Mouse (Mus musculus) MEL (cell line): ENCODE measurements around the gene Rnf220. TPM values are rescaled to one million over a fixed set of nuclear protein-coding genes. Genes with fewer than 3 reads are reported as not detected.

Source experiments
- DNase-seq: peaks from one replicate; pipeline ENCODE4 v3.0.0; 2011; ENCODE audit warnings: low read depth, low spot score
- H3K27ac ChIP-seq: 2 replicates; pipeline ENCODE4 v1.5.1; 2012; ENCODE audit warnings: low read depth, mild to moderate bottlenecking, control low read depth, low read length, moderate library complexity; ENCODE audit not compliant: control insufficient read depth
- H3K27me3 ChIP-seq, 2 experiments: fragments of 150-350 bp in 1 of 2; sonication (generic) in 1 of 2; 2 replicates each; pipeline ENCODE4 v1.6.1; 2012; ENCODE audit warnings: low read length in 2 of 2, mild to moderate bottlenecking in 2 of 2, improper control_type of control experiment in 1 of 2, moderate library complexity in 1 of 2; ENCODE audit not compliant: insufficient read depth in 2 of 2, control insufficient read depth in 1 of 2
- H3K36me3 ChIP-seq, 2 experiments: 2 replicates each; pipeline ENCODE4 v1.6.1; 2012 to 2014; ENCODE audit warnings: low read length in 2 of 2, improper control_type of control experiment in 1 of 2, inconsistent platforms in 1 of 2, mild to moderate bottlenecking in 1 of 2; ENCODE audit not compliant: insufficient read depth in 2 of 2, control insufficient read depth in 1 of 2
- H3K4me1 ChIP-seq, 2 experiments: fragments of 150-350 bp in 1 of 2; sonication (generic) in 1 of 2; 2 replicates each; pipeline ENCODE4 v1.6.1; 2012; ENCODE audit warnings: low read length in 2 of 2, improper control_type of control experiment in 1 of 2, mild to moderate bottlenecking in 1 of 2; ENCODE audit not compliant: insufficient read depth in 2 of 2, control insufficient read depth in 1 of 2
- H3K4me3 ChIP-seq, 2 experiments: fragments of 150-350 bp in 1 of 2; sonication (generic) in 1 of 2; 2 replicates each; pipeline ENCODE4 v1.5.1; 2012; ENCODE audit warnings: low read depth in 2 of 2, low read length in 2 of 2, mild to moderate bottlenecking in 2 of 2, moderate library complexity in 2 of 2, control low read depth in 1 of 2, improper control_type of control experiment in 1 of 2; ENCODE audit not compliant: control insufficient read depth in 1 of 2, insufficient read depth in 1 of 2
- H3K79me2 ChIP-seq: 2 replicates; pipeline ENCODE4 v1.6.1; 2012; ENCODE audit warnings: mild to moderate bottlenecking, low read length, moderate library complexity; ENCODE audit not compliant: control insufficient read depth, poor library complexity, insufficient read depth
- H3K9ac ChIP-seq: 2 replicates; pipeline ENCODE4 v1.6.1; 2012; ENCODE audit warnings: low read depth, mild to moderate bottlenecking, control low read depth, low read length, moderate library complexity; ENCODE audit not compliant: control insufficient read depth, poor library complexity, severe bottlenecking
- H3K9me3 ChIP-seq: fragments of 150-350 bp; sonication (generic); replicated peaks from 2 replicates; pipeline ENCODE4 v1.6.1; 2012; ENCODE audit warnings: mild to moderate bottlenecking, low read length, improper control_type of control experiment, moderate library complexity; ENCODE audit not compliant: insufficient read depth
- CHD1 ChIP-seq: IDR thresholded peaks from 2 replicates; pipeline ENCODE4 v1.6.1; 2012; ENCODE audit warnings: low read depth, mild to moderate bottlenecking, inconsistent platforms, low read length, improper control_type of control experiment
- CHD2 ChIP-seq: IDR thresholded peaks from 2 replicates; pipeline ENCODE4 v1.6.1; 2011; ENCODE audit warnings: low read length, improper control_type of control experiment
- CTCF ChIP-seq, 3 experiments: IDR thresholded peaks in 2 of 3; conservative IDR thresholded peaks in 1 of 3; 2 replicates each; pipeline ENCODE4 v1.5.1; 2011 to 2012; ENCODE audit warnings: low read length in 3 of 3, low read depth in 2 of 3, mild to moderate bottlenecking in 2 of 3, improper control_type of control experiment in 1 of 3, inconsistent platforms in 1 of 3, mixed read lengths in 1 of 3, moderate library complexity in 1 of 3; ENCODE audit not compliant: control insufficient read depth in 1 of 3, insufficient read depth in 1 of 3, poor library complexity in 1 of 3, severe bottlenecking in 1 of 3
- E2F4 ChIP-seq: IDR thresholded peaks from 2 replicates; pipeline ENCODE4 v1.6.1; 2011; ENCODE audit warnings: low read depth, low read length, improper control_type of control experiment, borderline replicate concordance
- ELF1 ChIP-seq: IDR thresholded peaks from 2 replicates; pipeline ENCODE4 v1.6.1; 2014; ENCODE audit warnings: low read depth, mild to moderate bottlenecking, inconsistent platforms, low read length, improper control_type of control experiment, moderate library complexity
- ETS1 ChIP-seq: IDR thresholded peaks from 2 replicates; pipeline ENCODE4 v1.6.1; 2012; ENCODE audit warnings: low read depth, mild to moderate bottlenecking, inconsistent platforms, low read length, improper control_type of control experiment, moderate library complexity
- GATA1 ChIP-seq: IDR thresholded peaks from 2 replicates; pipeline ENCODE4 v1.6.1; 2011; ENCODE audit warnings: low read depth, low read length, improper control_type of control experiment
- HCFC1 ChIP-seq: IDR thresholded peaks from 2 replicates; pipeline ENCODE4 v1.6.1; 2012; ENCODE audit warnings: low read depth, mild to moderate bottlenecking, inconsistent platforms, low read length, improper control_type of control experiment, moderate library complexity
- JUND ChIP-seq: IDR thresholded peaks from 2 replicates; pipeline ENCODE4 v1.6.1; 2011; ENCODE audit warnings: low read depth, mild to moderate bottlenecking, improper control_type of control experiment, low read length
- KAT2A ChIP-seq: conservative IDR thresholded peaks from 2 replicates; pipeline ENCODE4 v1.6.1; 2012; ENCODE audit warnings: low read depth, low read length, improper control_type of control experiment, inconsistent platforms
- MAX ChIP-seq: IDR thresholded peaks from 2 replicates; pipeline ENCODE4 v1.6.1; 2011; ENCODE audit warnings: low read length, improper control_type of control experiment
- MEF2A ChIP-seq: IDR thresholded peaks from 2 replicates; pipeline ENCODE4 v1.6.1; 2014; ENCODE audit warnings: low read depth, mild to moderate bottlenecking, inconsistent platforms, low read length, improper control_type of control experiment; ENCODE audit not compliant: poor library complexity, insufficient replicate concordance, severe bottlenecking; ENCODE audit errors: extremely low read depth
- MXI1 ChIP-seq: IDR thresholded peaks from 2 replicates; pipeline ENCODE4 v1.6.1; 2011; ENCODE audit warnings: mild to moderate bottlenecking, low read depth, low read length, improper control_type of control experiment
- MYB ChIP-seq: IDR thresholded peaks from 2 replicates; pipeline ENCODE4 v1.6.1; 2011; ENCODE audit warnings: mild to moderate bottlenecking, low read depth, low read length, improper control_type of control experiment
- NELFE ChIP-seq: IDR thresholded peaks from 2 replicates; pipeline ENCODE4 v1.6.1; 2011; ENCODE audit warnings: low read depth, low read length, improper control_type of control experiment
- NRF1 ChIP-seq: IDR thresholded peaks from 2 replicates; pipeline ENCODE4 v1.6.1; 2014; ENCODE audit warnings: low read depth, mild to moderate bottlenecking, inconsistent platforms, low read length, improper control_type of control experiment, moderate library complexity; ENCODE audit not compliant: poor library complexity, insufficient read depth, severe bottlenecking
- POLR2A ChIP-seq, 2 experiments: IDR thresholded peaks; 2 replicates each; pipeline ENCODE4 v1.6.1; 2011 to 2012; ENCODE audit warnings: low read length in 2 of 2, mild to moderate bottlenecking in 2 of 2, control low read depth in 1 of 2, improper control_type of control experiment in 1 of 2, low read depth in 1 of 2, moderate library complexity in 1 of 2; ENCODE audit not compliant: control insufficient read depth in 1 of 2, insufficient read depth in 1 of 2, poor library complexity in 1 of 2
- RAD21 ChIP-seq: IDR thresholded peaks from 2 replicates; pipeline ENCODE4 v1.6.1; 2011; ENCODE audit warnings: mild to moderate bottlenecking, low read depth, low read length, improper control_type of control experiment
- RCOR1 ChIP-seq: IDR thresholded peaks from 2 replicates; pipeline ENCODE4 v1.6.1; 2012; ENCODE audit warnings: low read depth, mild to moderate bottlenecking, inconsistent platforms, low read length, improper control_type of control experiment
- SIN3A ChIP-seq: IDR thresholded peaks from 2 replicates; pipeline ENCODE4 v1.6.1; 2012; ENCODE audit warnings: low read length, improper control_type of control experiment, inconsistent platforms
- SMC3 ChIP-seq: IDR thresholded peaks from 2 replicates; pipeline ENCODE4 v1.6.1; 2011; ENCODE audit warnings: low read depth, low read length, improper control_type of control experiment
- TAL1 ChIP-seq: IDR thresholded peaks from 2 replicates; pipeline ENCODE4 v1.6.1; 2012; ENCODE audit warnings: mild to moderate bottlenecking, inconsistent platforms, low read length, moderate library complexity, mixed read lengths
- TBP ChIP-seq: IDR thresholded peaks from 2 replicates; pipeline ENCODE4 v1.8.0; 2011; ENCODE audit warnings: low read depth, low read length, improper control_type of control experiment
- UBTF ChIP-seq: IDR thresholded peaks from 2 replicates; pipeline ENCODE4 v1.6.1; 2012; ENCODE audit warnings: low read depth, mild to moderate bottlenecking, inconsistent platforms, low read length, improper control_type of control experiment, moderate library complexity, borderline replicate concordance; ENCODE audit not compliant: insufficient read depth
- USF1 ChIP-seq: IDR thresholded peaks from 2 replicates; pipeline ENCODE4 v1.6.1; 2014; ENCODE audit warnings: low read depth, mild to moderate bottlenecking, inconsistent platforms, low read length, improper control_type of control experiment, moderate library complexity
- USF2 ChIP-seq, 2 experiments: IDR thresholded peaks; 2 replicates each; pipeline ENCODE4 v1.6.1; 2011 to 2012; ENCODE audit warnings: improper control_type of control experiment in 2 of 2, low read length in 2 of 2, borderline replicate concordance in 1 of 2, inconsistent platforms in 1 of 2, low read depth in 1 of 2, mild to moderate bottlenecking in 1 of 2; ENCODE audit not compliant: insufficient read depth in 1 of 2
- ZC3H11A ChIP-seq: IDR thresholded peaks from 2 replicates; pipeline ENCODE4 v1.6.1; 2012; ENCODE audit warnings: low read depth, mild to moderate bottlenecking, inconsistent platforms, low read length, improper control_type of control experiment
- ZKSCAN1 ChIP-seq: IDR thresholded peaks from 2 replicates; pipeline ENCODE4 v1.6.1; 2012; ENCODE audit warnings: low read depth, mild to moderate bottlenecking, inconsistent platforms, low read length, improper control_type of control experiment, moderate library complexity
- ZNF384 ChIP-seq: IDR thresholded peaks from 2 replicates; pipeline ENCODE4 v1.6.1; 2012; ENCODE audit warnings: low read depth, mild to moderate bottlenecking, inconsistent platforms, low read length, improper control_type of control experiment
- polyA plus RNA-seq, 2 experiments: library from polyadenylated mRNA; stranded (reverse) in 1 of 2; unstranded in 1 of 2; fragments of >175 nt in 1 of 2; fragments of >200 nt in 1 of 2; gene quantifications; 2 replicates each; pipeline versions ENCODE4 v1.2.1 to v1.2.4; 2012; ENCODE audit warnings: low replicate concordance in 2 of 2, low read depth in 1 of 2; ENCODE audit not compliant: insufficient read length in 2 of 2, insufficient read depth in 1 of 2, missing spikeins in 1 of 2
- total RNA-seq: library from RNA; depleted of rRNA; stranded (reverse); fragments of 300-350 nt; gene quantifications from 2 replicates; pipeline ENCODE4 v1.2.3, GENCODE M21; 2012

The Rnf220 gene
- total and polyA plus RNA-seq, 3 experiments = 121 to 201 TPM; not detected in 1

DNA sequence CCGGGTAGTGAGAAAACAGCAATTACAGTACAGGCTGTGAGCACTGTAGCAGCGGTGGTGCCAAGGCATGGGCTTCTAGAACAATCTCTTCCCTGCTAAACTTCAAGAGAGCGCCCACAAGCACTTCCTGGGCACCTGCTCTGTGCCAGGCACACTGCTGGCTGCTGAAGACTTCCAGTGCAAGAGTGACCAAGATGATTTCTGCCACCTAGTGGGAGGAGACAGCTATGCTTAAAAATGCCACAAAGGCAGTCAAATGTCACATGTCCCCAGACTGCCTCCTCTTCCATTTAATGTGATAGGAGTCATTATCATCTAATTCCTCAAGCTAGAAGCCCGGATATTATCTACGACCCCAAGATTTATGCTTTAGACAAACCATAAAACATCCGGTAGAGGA lies 150.8 kb downstream of the Rnf220 start:
- H3K36me3 ChIP-seq = no peaks in the 10 kb centered on the region

GRCm38 (mm10) chr4:117343385-117343784 lies 153.5 kb downstream of the Rnf220 start:
- H3K9me3 ChIP-seq = no peaks in the 10 kb centered on the region
- H3K27ac ChIP-seq = no peak overlapping the region
- no peak for TF ChIP-seq POLR2A (IDR thresholded peaks at IDR 0.05; ENCODE audit: control insufficient read depth in 1 of 2, insufficient read depth in 1 of 2, low read depth in 1 of 2, low read length in 2 of 2, poor library complexity in 1 of 2)
- no peak for TF ChIP-seq KAT2A
- TF ChIP-seq MXI1 = no peak
- TF ChIP-seq UBTF = no peak
- no peak for TF ChIP-seq TAL1
- no peak for TF ChIP-seq HCFC1
- no peak for TF ChIP-seq E2F4
- TF ChIP-seq MEF2A = no peak
- no peak for TF ChIP-seq CHD1
- no peak overlapping the region for H3K9ac ChIP-seq
- no peak overlapping the region for H3K4me3 ChIP-seq
- no peaks in the 10 kb centered on the region for H3K4me1 ChIP-seq
- H3K79me2 ChIP-seq = no peaks in the 10 kb centered on the region
- H3K27me3 ChIP-seq = peaks cover 0 to 2% of the 10 kb centered on the region in 2 experiments; a peak in 1 of 4 replicates
- no peaks in the 10 kb centered on the region for H3K36me3 ChIP-seq
- no peak for DNase-seq

More for the DNA sequence above, 150.8 kb downstream of the Rnf220 start:
- peak; percentile 69 for DNase-seq
- H3K4me3 ChIP-seq = no peak overlapping the region
- no peaks in the 10 kb centered on the region for H3K4me1 ChIP-seq
- H3K9ac ChIP-seq = no peak overlapping the region
- H3K79me2 ChIP-seq = no peaks in the 10 kb centered on the region
- TF ChIP-seq MXI1 (no peak), UBTF (no peak), JUND (no peak), CHD1 (no peak), CHD2 (no peak), RAD21 (peak; percentile 71), MEF2A (no peak), E2F4 (no peak), USF1 (peak; percentile 74), GATA1 (no peak), CTCF (IDR thresholded peaks at IDR 0.05 in 2 of 3, conservative IDR thresholded peaks at IDR 0.05 in 1 of 3; ENCODE audit: control insufficient read depth in 1 of 3, insufficient read depth in 1 of 3, low read depth in 2 of 3, low read length in 3 of 3, poor library complexity in 1 of 3, severe bottlenecking in 1 of 3) (peak; percentile 42 to 84 (median 51)), HCFC1 (no peak), ELF1 (no peak), SIN3A (no peak), NELFE (no peak), ZC3H11A (peak; percentile 69), ZNF384 (no peak), RCOR1 (no peak), MYB (no peak), MAX (peak; percentile 42), KAT2A (no peak), NRF1 (no peak), USF2 (IDR thresholded peaks at IDR 0.05; ENCODE audit: borderline replicate concordance in 1 of 2, insufficient read depth in 1 of 2, low read depth in 1 of 2, low read length in 2 of 2) (no peak), ETS1 (no peak), TBP (no peak), ZKSCAN1 (no peak), SMC3 (peak; percentile 90)
- TF ChIP-seq, all 39 proteins: peak for 6
- no peak overlapping the region for H3K27ac ChIP-seq
- peaks cover 3 to 5% of the 10 kb centered on the region in 2 experiments; a peak in 2 of 4 replicates for H3K27me3 ChIP-seq
- H3K9me3 ChIP-seq = no peaks in the 10 kb centered on the region
